Mouse (Mus musculus): ENCODE data around the gene Dennd2a. TPM values are rescaled to one million over a fixed set of nuclear protein-coding genes. Genes with fewer than 3 reads are reported as not detected.

Dennd2a gene
- polyA plus RNA-seq, 1 experiment from 2014 or later, result 33.1 TPM

DNA sequence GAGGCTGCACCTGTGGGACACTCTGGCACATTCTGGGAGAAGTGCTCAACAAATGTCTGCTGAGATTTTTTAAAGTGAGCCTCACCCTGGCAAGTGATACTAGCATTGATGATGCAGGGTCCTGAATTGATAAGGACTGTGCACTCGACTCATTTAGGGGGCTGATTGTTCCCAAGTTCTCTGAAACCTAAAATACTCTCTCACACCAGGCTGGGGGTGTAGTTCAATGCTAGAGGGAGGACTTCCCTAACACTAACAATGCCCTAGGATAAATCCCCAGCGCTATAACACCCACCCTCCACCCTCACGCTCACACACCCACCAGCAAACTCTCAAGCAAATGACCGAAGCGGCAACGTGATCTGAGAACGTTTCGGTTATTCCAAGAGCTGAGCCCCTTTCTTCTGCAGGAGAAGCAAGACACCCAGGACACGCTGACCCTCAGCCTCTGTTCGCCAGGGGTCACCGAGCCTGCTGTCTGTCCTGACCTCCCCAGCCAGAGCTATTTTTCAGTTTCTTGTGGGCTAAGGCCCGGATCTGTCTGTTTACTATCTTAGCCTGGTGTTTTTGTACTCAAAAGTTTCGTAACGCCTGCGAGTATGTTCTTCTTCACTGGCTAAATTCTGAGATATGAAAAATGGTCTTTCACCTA lies 13.8 kb downstream of the Dennd2a start:
- DNase-seq, result no peak
- Histone ChIP-seq H3K9me3 (ENCODE audit: low read depth, low read length) (no peaks in the 10 kb centered on the region), H3K27ac (ENCODE audit: low read depth) (peak overlapping the region; percentile 90), H3K4me2 (peak overlapping the region; percentile 41; the same call in 1 of the 2 replicates), H3K4me3 (ENCODE audit: low read depth, low read length) (no peak overlapping the region), H3K9ac (peak overlapping the region; percentile 30; the same call in 1 of the 2 replicates), H3K27me3 (ENCODE audit: insufficient read depth, low read length) (no peaks in the 10 kb centered on the region), H3K4me1 (ENCODE audit: insufficient read depth) (peaks cover 36% of the 10 kb centered on the region), H3K36me3 (ENCODE audit: insufficient read depth) (no peaks in the 10 kb centered on the region)
- ATAC-seq (ENCODE audit: insufficient read depth), result no peak
- no peak for TF ChIP-seq CTCF (IDR thresholded peaks at IDR 0.05; ENCODE audit: low read depth)
- 43% methylated on average over 15 of the region's 15 CpGs for WGBS

DNA sequence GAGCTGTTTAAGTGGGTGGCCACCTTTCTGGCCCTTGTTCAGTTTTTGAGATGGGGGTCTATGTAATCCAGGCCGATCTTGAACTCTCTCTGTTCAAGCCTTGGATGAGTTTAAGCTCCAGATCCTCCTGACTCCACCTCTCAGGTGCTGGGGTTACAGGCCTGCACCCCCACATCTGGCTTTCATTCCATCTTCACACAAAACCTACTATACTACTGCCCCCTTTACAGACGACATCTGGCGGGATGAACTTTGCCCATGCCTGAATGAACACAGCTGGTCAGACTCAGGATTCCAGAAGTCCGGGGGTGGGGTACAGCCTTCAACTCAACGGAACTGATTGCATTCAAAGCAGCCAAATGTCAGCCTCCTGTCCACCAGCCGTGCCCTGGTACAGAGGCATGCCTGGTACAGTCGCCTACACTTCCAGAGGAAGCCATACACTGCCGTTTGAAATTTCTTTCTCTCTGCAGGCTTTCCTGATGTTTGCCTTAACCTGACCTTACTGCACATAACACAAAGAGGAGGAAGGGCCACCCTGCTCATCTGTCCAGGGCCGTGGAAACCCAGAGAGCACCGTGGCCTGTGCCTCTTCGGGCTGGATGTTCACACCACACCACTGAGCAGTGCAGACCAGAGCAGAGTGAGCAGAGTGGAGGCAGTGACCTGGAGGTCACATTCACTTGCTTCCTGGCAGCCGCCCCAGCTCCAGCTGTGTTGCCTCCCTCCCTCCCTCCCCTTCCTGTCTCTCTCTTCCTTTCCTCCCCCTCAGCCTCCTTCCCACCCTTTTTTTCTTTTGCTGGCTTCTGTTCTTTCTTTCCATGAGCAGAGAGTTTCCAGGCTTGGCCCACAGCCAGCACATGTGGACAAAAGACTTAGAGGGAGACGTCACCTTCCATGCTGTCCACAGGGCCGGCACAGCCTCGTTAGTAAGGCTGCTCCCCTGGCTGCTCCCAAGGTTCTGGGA lies 14.8 kb downstream of the Dennd2a start:
- TF ChIP-seq CTCF (IDR thresholded peaks at IDR 0.05; ENCODE audit: low read depth), result no peak
- WGBS, result 12% methylated on average over 15 of the region's 15 CpGs
- Histone ChIP-seq H3K27me3 (ENCODE audit: insufficient read depth, low read length) (no peaks in the 10 kb centered on the region), H3K27ac (ENCODE audit: low read depth) (peak overlapping the region; percentile 90), H3K36me3 (ENCODE audit: insufficient read depth) (no peaks in the 10 kb centered on the region), H3K4me1 (ENCODE audit: insufficient read depth) (peaks cover 36% of the 10 kb centered on the region), H3K4me2 (peak overlapping the region; percentile 41; the same call in 1 of the 2 replicates), H3K9ac (peak overlapping the region; percentile 30; the same call in 1 of the 2 replicates), H3K4me3 (ENCODE audit: low read depth, low read length) (no peak overlapping the region), H3K9me3 (ENCODE audit: low read depth, low read length) (no peaks in the 10 kb centered on the region)
- ATAC-seq (ENCODE audit: insufficient read depth), result peak; percentile 91
- DNase-seq, result peak; percentile 95

DNA sequence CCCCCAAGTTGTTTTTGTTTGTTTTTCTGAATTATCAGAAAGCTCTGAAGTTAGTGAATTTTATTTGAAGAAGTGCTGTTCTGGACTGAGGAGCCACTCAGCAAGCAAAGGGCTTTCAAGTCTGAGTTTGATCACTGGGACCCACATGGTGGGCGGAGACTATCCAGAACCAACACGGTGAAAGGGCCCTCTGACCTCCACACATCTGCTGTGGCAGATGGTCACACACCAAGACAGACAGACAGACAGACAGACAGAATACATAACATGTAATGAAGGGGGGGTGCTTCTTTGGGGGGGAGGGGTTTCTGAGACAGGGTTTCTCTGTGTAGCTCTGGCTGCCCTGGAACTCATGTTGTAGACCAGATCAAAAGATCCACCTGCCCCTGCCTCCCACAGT lies 17.1 kb downstream of the Dennd2a start:
- H3K27ac ChIP-seq (ENCODE audit: low read depth), result no peak overlapping the region

DNA sequence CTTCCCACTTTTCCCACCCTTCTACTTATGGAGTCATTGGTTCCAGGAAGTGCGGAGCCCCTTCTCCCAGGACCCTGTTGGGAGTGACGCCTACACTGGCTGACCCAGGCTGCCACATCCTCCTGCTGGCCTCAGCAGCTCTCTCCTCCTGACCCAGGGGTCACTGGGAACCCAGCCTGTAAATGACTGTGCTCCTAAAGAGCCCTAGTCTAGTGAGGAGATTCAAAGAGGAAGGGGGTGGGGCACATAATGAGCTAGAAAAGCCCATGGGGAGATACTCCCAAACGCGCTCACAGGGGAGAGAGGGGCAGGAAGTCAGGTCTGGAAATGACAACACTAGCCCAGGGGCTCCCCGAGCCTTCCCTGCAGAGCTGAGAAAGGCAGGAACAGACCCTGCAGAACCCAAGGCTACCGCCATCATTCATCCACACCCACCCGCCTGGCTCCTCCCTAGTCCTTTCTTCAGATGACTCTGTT lies 17.9 kb downstream of the Dennd2a start:
- Histone ChIP-seq H3K9ac (no peak overlapping the region; the same call in 1 of the 2 replicates), H3K4me3 (ENCODE audit: low read depth, low read length) (no peak overlapping the region), H3K27ac (ENCODE audit: low read depth) (peak overlapping the region; percentile 79), H3K4me2 (peak overlapping the region; percentile 36; the same call in 1 of the 2 replicates), H3K9me3 (ENCODE audit: low read depth, low read length) (no peaks in the 10 kb centered on the region), H3K27me3 (ENCODE audit: insufficient read depth, low read length) (no peaks in the 10 kb centered on the region), H3K4me1 (ENCODE audit: insufficient read depth) (peaks cover 36% of the 10 kb centered on the region), H3K36me3 (ENCODE audit: insufficient read depth) (no peaks in the 10 kb centered on the region)
- no peak for TF ChIP-seq CTCF (IDR thresholded peaks at IDR 0.05; ENCODE audit: low read depth)
- DNase-seq, result peak; percentile 59
- ATAC-seq (ENCODE audit: insufficient read depth), result peak; percentile 19; the same call in 1 of the 2 replicates
- WGBS, result 8% methylated on average over 7 of the region's 7 CpGs

More for the DNA sequence above, 17.1 kb downstream of the Dennd2a start:
- no peaks in the 10 kb centered on the region for H3K27me3 ChIP-seq (ENCODE audit: insufficient read depth, low read length)
- no peak overlapping the region for H3K4me2 ChIP-seq
- H3K4me3 ChIP-seq (ENCODE audit: low read depth, low read length), result no peak overlapping the region
- ATAC-seq (ENCODE audit: insufficient read depth) (no peak), DNase-seq (no peak)
- H3K4me1 ChIP-seq (ENCODE audit: insufficient read depth), result peaks cover 36% of the 10 kb centered on the region
- H3K36me3 ChIP-seq (ENCODE audit: insufficient read depth), result no peaks in the 10 kb centered on the region
- no peaks in the 10 kb centered on the region for H3K9me3 ChIP-seq (ENCODE audit: low read depth, low read length)
- H3K9ac ChIP-seq, result no peak overlapping the region
- no peak for TF ChIP-seq CTCF (IDR thresholded peaks at IDR 0.05; ENCODE audit: low read depth)
- WGBS, result 41% methylated on average over 2 of the region's 2 CpGs

DNA sequence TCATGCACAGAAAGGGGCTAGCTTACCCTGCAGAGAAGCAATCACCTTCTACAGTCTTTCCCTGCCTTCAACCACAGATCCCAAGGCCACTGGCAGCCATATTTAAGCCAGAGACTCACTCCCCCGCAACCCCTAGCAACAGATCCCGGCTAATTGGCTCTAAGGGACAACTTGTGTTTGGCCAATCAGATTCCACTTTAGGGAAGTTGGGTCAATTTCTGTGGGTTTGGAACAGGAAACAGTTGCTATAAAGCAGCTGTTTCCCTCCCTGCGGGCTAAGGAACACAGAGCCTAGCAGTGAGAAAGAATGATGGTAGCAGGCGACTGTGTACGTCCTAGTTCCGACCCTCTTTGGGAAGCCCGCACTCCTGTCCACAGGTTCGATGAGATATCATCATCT lies 19.4 kb downstream of the Dennd2a start:
- ATAC-seq (ENCODE audit: insufficient read depth), result no peak

DNA sequence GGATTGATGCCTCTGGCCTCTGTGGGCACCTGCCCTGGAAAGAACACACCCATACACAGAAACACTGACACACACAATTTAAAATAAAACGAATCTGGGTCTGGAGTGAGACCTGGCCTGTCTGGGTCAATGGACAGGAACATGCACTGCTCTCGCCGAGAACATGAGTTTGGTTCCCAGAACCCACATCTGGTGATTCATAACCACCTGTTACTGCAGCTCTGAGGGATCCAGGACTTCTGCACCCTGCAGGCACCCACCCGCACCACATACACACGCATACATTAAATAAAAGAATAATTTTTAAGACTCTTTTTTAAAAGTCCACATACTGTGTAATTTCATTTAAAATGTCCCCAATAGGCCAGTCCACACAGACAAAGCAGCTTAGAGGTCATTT lies 20.4 kb downstream of the Dennd2a start:
- no peak for TF ChIP-seq CTCF (IDR thresholded peaks at IDR 0.05; ENCODE audit: low read depth)
- Histone ChIP-seq H3K27ac (ENCODE audit: low read depth) (no peak overlapping the region), H3K27me3 (ENCODE audit: insufficient read depth, low read length) (no peaks in the 10 kb centered on the region), H3K9me3 (ENCODE audit: low read depth, low read length) (no peaks in the 10 kb centered on the region), H3K4me3 (ENCODE audit: low read depth, low read length) (no peak overlapping the region), H3K36me3 (ENCODE audit: insufficient read depth) (no peaks in the 10 kb centered on the region), H3K9ac (no peak overlapping the region), H3K4me1 (ENCODE audit: insufficient read depth) (peaks cover 13% of the 10 kb centered on the region), H3K4me2 (no peak overlapping the region)
- WGBS, result 93% methylated on average over 5 of the region's 5 CpGs
- DNase-seq, result no peak
- ATAC-seq (ENCODE audit: insufficient read depth), result no peak

More for the DNA sequence above, 19.4 kb downstream of the Dennd2a start:
- Histone ChIP-seq H3K9me3 (ENCODE audit: low read depth, low read length) (no peaks in the 10 kb centered on the region), H3K27ac (ENCODE audit: low read depth) (no peak overlapping the region), H3K36me3 (ENCODE audit: insufficient read depth) (no peaks in the 10 kb centered on the region), H3K4me2 (no peak overlapping the region), H3K9ac (no peak overlapping the region), H3K4me3 (ENCODE audit: low read depth, low read length) (no peak overlapping the region), H3K4me1 (ENCODE audit: insufficient read depth) (peaks cover 22% of the 10 kb centered on the region), H3K27me3 (ENCODE audit: insufficient read depth, low read length) (no peaks in the 10 kb centered on the region)
- no peak for TF ChIP-seq CTCF (IDR thresholded peaks at IDR 0.05; ENCODE audit: low read depth)
- DNase-seq, result peak; percentile 41
- 57% methylated on average over 8 of the region's 8 CpGs for WGBS

DNA sequence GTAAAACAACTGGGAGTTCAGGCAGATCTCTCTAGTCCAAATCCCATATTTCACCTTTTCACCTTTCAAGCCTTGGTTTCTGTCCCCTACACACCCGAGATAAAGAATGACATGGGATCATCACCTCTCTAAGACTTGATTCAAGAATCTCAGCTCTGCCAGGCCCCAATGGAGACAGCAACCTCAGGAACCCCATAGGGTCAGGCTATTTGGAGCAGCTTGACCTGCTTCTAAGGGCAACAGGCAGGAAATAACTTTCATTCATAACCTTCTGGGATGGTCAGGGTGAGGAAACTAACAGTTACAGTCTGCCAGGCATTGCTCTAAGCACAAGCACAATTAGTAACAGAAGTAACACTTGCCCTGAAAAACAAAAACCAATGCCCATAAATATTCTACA lies 21.0 kb downstream of the Dennd2a start:
- ATAC-seq (ENCODE audit: insufficient read depth) (no peak), DNase-seq (no peak)
- H3K4me3 ChIP-seq (ENCODE audit: low read depth, low read length), result no peak overlapping the region
- no peaks in the 10 kb centered on the region for H3K9me3 ChIP-seq (ENCODE audit: low read depth, low read length)
- no peak overlapping the region for H3K4me2 ChIP-seq
- no peak for TF ChIP-seq CTCF (IDR thresholded peaks at IDR 0.05; ENCODE audit: low read depth)
- H3K27me3 ChIP-seq (ENCODE audit: insufficient read depth, low read length), result no peaks in the 10 kb centered on the region
- no peaks in the 10 kb centered on the region for H3K36me3 ChIP-seq (ENCODE audit: insufficient read depth)
- no peak overlapping the region for H3K9ac ChIP-seq
- WGBS, result 37% methylated on average over 1 of the region's 1 CpGs
- H3K27ac ChIP-seq (ENCODE audit: low read depth), result no peak overlapping the region
- peaks cover 13% of the 10 kb centered on the region for H3K4me1 ChIP-seq (ENCODE audit: insufficient read depth)

All from lung, embryonic 14.5 days (tissue).